Comparison of ENCODE assay signal across 8 mouse cellular contexts in genomic region chr5:93133445-93134244, GRCm38 (mm10). TPM values are rescaled to one million over a fixed set of nuclear protein-coding genes. Genes with fewer than 3 reads are reported as not detected.
DNase-seq lines count a peak whose midpoint lies in the region; ATAC-seq and TF ChIP-seq lines count a peak whose summit lies in the region.

No protein-coding gene starts in this region.

- H3K9ac ChIP-seq in heart, embryonic 11.5 days (ENCODE audit: low read depth, low read length): 0 out of 2 replicates have a peak overlapping the region, but pooled peaks have one; percentile 46
- no peak overlapping the region for H3K9ac ChIP-seq in embryonic facial prominence, embryonic 15.5 days
- H3K9ac ChIP-seq in kidney, postnatal 0 days (ENCODE audit: low read depth, low read length): no peak overlapping the region
- no peak overlapping the region for H3K9ac ChIP-seq in neural tube, embryonic 14.5 days (replicated peaks; ENCODE audit: low read depth, low read length)

- H3K27me3 ChIP-seq in heart, embryonic 11.5 days (ENCODE audit: control insufficient read depth, insufficient read depth, low read length): no peaks in the 10 kb centered on the region
- H3K27me3 ChIP-seq in embryonic facial prominence, embryonic 15.5 days: no peaks in the 10 kb centered on the region
- H3K27me3 ChIP-seq in kidney, postnatal 0 days (ENCODE audit: insufficient read depth, low read length): no peaks in the 10 kb centered on the region
- no peaks in the 10 kb centered on the region for H3K27me3 ChIP-seq in neural tube, embryonic 14.5 days (ENCODE audit: control insufficient read depth, insufficient read depth, low read length)

- peaks cover 2% of the 10 kb centered on the region; the same call in 1 of the 2 replicates for H3K36me3 ChIP-seq in heart, embryonic 11.5 days (ENCODE audit: control insufficient read depth, insufficient read depth, low read length)
- H3K36me3 ChIP-seq in embryonic facial prominence, embryonic 15.5 days: no peaks in the 10 kb centered on the region
- no peaks in the 10 kb centered on the region for H3K36me3 ChIP-seq in kidney, postnatal 0 days (ENCODE audit: insufficient read depth, low read length)
- H3K36me3 ChIP-seq in neural tube, embryonic 14.5 days (ENCODE audit: control insufficient read depth, insufficient read depth, low read length): no peaks in the 10 kb centered on the region

- H3K4me1 ChIP-seq in heart, embryonic 11.5 days (ENCODE audit: control insufficient read depth, insufficient read depth, low read length): peaks cover 69% of the 10 kb centered on the region
- peaks cover 89% of the 10 kb centered on the region for H3K4me1 ChIP-seq in embryonic facial prominence, embryonic 15.5 days
- peaks cover 70% of the 10 kb centered on the region for H3K4me1 ChIP-seq in kidney, postnatal 0 days (replicated peaks; ENCODE audit: insufficient read depth, low read length)
- H3K4me1 ChIP-seq in neural tube, embryonic 14.5 days (ENCODE audit: control insufficient read depth, insufficient read depth, low read length): peaks cover 43% of the 10 kb centered on the region

- no peaks in the 10 kb centered on the region for H3K9me3 ChIP-seq in heart, embryonic 11.5 days (replicated peaks; ENCODE audit: control insufficient read depth, low read length)
- H3K9me3 ChIP-seq in embryonic facial prominence, embryonic 15.5 days (replicated peaks): no peaks in the 10 kb centered on the region
- H3K9me3 ChIP-seq in kidney, postnatal 0 days (replicated peaks; ENCODE audit: low read length): no peaks in the 10 kb centered on the region
- H3K9me3 ChIP-seq in neural tube, embryonic 14.5 days (ENCODE audit: control insufficient read depth, low read length): no peaks in the 10 kb centered on the region

- H3K4me3 ChIP-seq in heart, embryonic 11.5 days (ENCODE audit: low read depth, low read length): no peak overlapping the region
- 0 out of 2 replicates have a peak overlapping the region, but pooled peaks have one; percentile 9 for H3K4me3 ChIP-seq in embryonic facial prominence, embryonic 15.5 days (replicated peaks)
- H3K4me3 ChIP-seq in kidney, postnatal 0 days (replicated peaks; ENCODE audit: low read depth, low read length): no peak overlapping the region
- H3K4me3 ChIP-seq in neural tube, embryonic 14.5 days (ENCODE audit: low read depth, low read length): no peak overlapping the region

- intact Hi-C loops in heart, postnatal 25 days (cut with DNase I): loop anchor here (2.0 kb wide), 1 partner anchor 17 kb away; no protein-coding TSS in a partner anchor

- DNase-seq in heart, postnatal 25 days (ENCODE audit: low spot score): no peak
- peak; percentile 48 for DNase-seq in 416B (ENCODE audit: low read depth)
- peak; percentile 81 for DNase-seq in kidney, postnatal 0 days (ENCODE audit: low spot score)
- DNase-seq in gastrocnemius, adult 8-10 months (ENCODE audit: low spot score in 2 of 2): no peak
- DNase-seq in cerebellum, postnatal 14 days: no peak

- peak overlapping the region; percentile 54; the same call in 1 of the 2 replicates for H3K27ac ChIP-seq in heart, embryonic 11.5 days (ENCODE audit: low read depth, low read length)
- peak overlapping the region; percentile 81 for H3K27ac ChIP-seq in embryonic facial prominence, embryonic 15.5 days (replicated peaks)
- peak overlapping the region; percentile 47 for H3K27ac ChIP-seq in kidney, postnatal 0 days
- peak overlapping the region; percentile 64 for H3K27ac ChIP-seq in neural tube, embryonic 14.5 days (ENCODE audit: low read depth, low read length)

- no peak for TF ChIP-seq CTCF in kidney, postnatal 0 days (IDR thresholded peaks at IDR 0.05; ENCODE audit: low read depth)

- no peak overlapping the region for H3K4me2 ChIP-seq in heart, embryonic 11.5 days
- H3K4me2 ChIP-seq in embryonic facial prominence, embryonic 15.5 days (replicated peaks): peak overlapping the region; percentile 33
- H3K4me2 ChIP-seq in kidney, postnatal 0 days (ENCODE audit: low read length): peak overlapping the region; percentile 32
- H3K4me2 ChIP-seq in neural tube, embryonic 14.5 days (ENCODE audit: low read depth, low read length): peak overlapping the region; percentile 39

- ATAC-seq in heart, embryonic 11.5 days (replicated peaks; ENCODE audit: insufficient number of reproducible peaks, low FRiP score, low TSS enrichment): no peak
- peak; percentile 40; the same call in 1 of the 2 replicates for ATAC-seq in embryonic facial prominence, embryonic 15.5 days (ENCODE audit: insufficient number of reproducible peaks, low FRiP score, low TSS enrichment, low read depth)
- ATAC-seq in kidney, postnatal 0 days (replicated peaks; ENCODE audit: low FRiP score, low read depth): no peak
- ATAC-seq in neural tube, embryonic 14.5 days (ENCODE audit: low read depth): peak; percentile 66

- whole genome bisulfite sequencing in heart, embryonic 11.5 days (ENCODE audit: insufficient replicate concordance): 52% methylated on average over 10 of the region's 10 CpGs
- WGBS in embryonic facial prominence, embryonic 15.5 days: 22% methylated on average over 10 of the region's 10 CpGs
- WGBS in kidney, postnatal 0 days: 7% methylated on average over 10 of the region's 10 CpGs
- 6% methylated on average over 10 of the region's 10 CpGs for WGBS in neural tube, embryonic 14.5 days

RNA-seq across cellular contexts. Expression of gene Sept11, which starts 40.4 kb away (rescaled TPM):
- 96.6 and 97.3 TPM in 2 replicates for polyA plus RNA-seq in heart, embryonic 11.5 days (2014; fragmentation: Nextera tagmentation; extraction: Ambion mirVana)
- 10 to 100 TPM; 35.0 to 35.2 TPM for total RNA-seq in heart, postnatal 25 days (2021)
- polyA plus RNA-seq in embryonic facial prominence, embryonic 15.5 days (2015; fragmentation: Nextera tagmentation; extraction: Ambion mirVana): 195 and 200 TPM in 2 replicates
- 140 and 154 TPM in 2 replicates for polyA plus RNA-seq in kidney, postnatal 0 days (2015; fragmentation: Nextera tagmentation; extraction: Ambion mirVana)
- polyA plus RNA-seq in neural tube, embryonic 14.5 days (2014; fragmentation: Nextera tagmentation; extraction: Ambion mirVana): 135 and 167 TPM in 2 replicates
- total RNA-seq in gastrocnemius, adult 8-10 months (2022): 100 to 1,000 TPM in 1 of 4 experiments, 10 to 100 TPM in 3; 91.3 to 100 (median 94.8) TPM

Comparison
In these comparisons a context has a peak if more than half of its experiments do, and no peak if none do; other contexts are left out.
1. ATAC-seq: peak in embryonic facial prominence, embryonic 15.5 days (single experiment) and neural tube, embryonic 14.5 days (single experiment); none in heart, embryonic 11.5 days (single experiment) and kidney, postnatal 0 days (single experiment).
2. DNase-seq: peak in 416B (single experiment) and kidney, postnatal 0 days (single experiment); none in heart, postnatal 25 days (single experiment), gastrocnemius, adult 8-10 months (0 of 2) and cerebellum, postnatal 14 days (0 of 2).
3. Peak in every context shown above with its lines, with median percentiles within 50 percentile points of each other: H3K27ac ChIP-seq.